Mouse (Mus musculus): ENCODE data around the gene Mcts1. TPM values are rescaled to one million over a fixed set of nuclear protein-coding genes. Genes with fewer than 3 reads are reported as not detected.

The Mcts1 gene
- total RNA-seq, 2 experiments from 2014 or later: 40.4 to 44.3 TPM

GRCm38 (mm10) chrX:38651167-38651566 lies 50.8 kb downstream of the Mcts1 start:
- intact Hi-C loops (cut with DNase I): loop anchor here (5.0 kb wide), 1 partner anchor 139 kb away; no protein-coding TSS in a partner anchor

GRCm38 (mm10) chrX:38653181-38653580 lies 52.8 kb downstream of the Mcts1 start:
- no peak for DNase-seq (ENCODE audit: low spot score)
- intact Hi-C loops (cut with DNase I): loop anchor here (5.0 kb wide), 1 partner anchor 141 kb away; no protein-coding TSS in a partner anchor

More at GRCm38 (mm10) chrX:38651167-38651566, 50.8 kb downstream of the Mcts1 start:
- no peak for DNase-seq (ENCODE audit: low spot score)

GRCm38 (mm10) chrX:38654681-38655080 lies 54.3 kb downstream of the Mcts1 start:
- intact Hi-C loops (cut with DNase I): loop anchor here (5.0 kb wide), 1 partner anchor 142 kb away; no protein-coding TSS in a partner anchor

GRCm38 (mm10) chrX:38656206-38656883 lies 56.0 kb downstream of the Mcts1 start:
- DNase-seq (ENCODE audit: low spot score): no peak
- intact Hi-C loops (cut with DNase I): no loop called here

More at GRCm38 (mm10) chrX:38654681-38655080, 54.3 kb downstream of the Mcts1 start:
- DNase-seq (ENCODE audit: low spot score): no peak

Other genes with a start within 250 kb of the Mcts1 start
- 100 to 1,000 TPM; 124 to 133 TPM for gene Lamp2, start 144.1 kb upstream of the Mcts1 start, total RNA-seq (2021)
- 10 to 100 TPM; 13.1 to 13.3 TPM for gene Cul4b, start 24.4 kb upstream of the Mcts1 start, total RNA-seq (2021)
- 10 to 100 TPM; 11.9 to 12.5 TPM for gene C1galt1c1, start 34.5 kb downstream of the Mcts1 start, total RNA-seq (2021)
- gene 6030498E09Rik, start 172.1 kb downstream of the Mcts1 start, total RNA-seq (2021): not detected